Mouse (Mus musculus): ENCODE measurements around the gene Osbpl3. TPM values are rescaled to one million over a fixed set of nuclear protein-coding genes. Genes with fewer than 3 reads are reported as not detected.
A peak's percentile ranks its signal among the peaks of the same experiment; 100 is the strongest.

Osbpl3 gene
- polyA plus RNA-seq, 1 experiment from 2014 or later = 6.2 TPM

- Histone ChIP-seq H3K27me3 (replicated peaks) (no peaks in the 10 kb centered on the region), H3K36me3 (no peaks in the 10 kb centered on the region; the same call in 1 of the 2 replicates), H3K9me3 (replicated peaks) (no peaks in the 10 kb centered on the region), H3K27ac (replicated peaks) (no peak overlapping the region), H3K4me2 (no peak overlapping the region), H3K9ac (replicated peaks) (no peak overlapping the region), H3K4me3 (replicated peaks) (no peak overlapping the region), H3K4me1 (0 out of 2 replicates have a peak, but pooled peaks cover 3% of the 10 kb centered on the region)
- WGBS = 70% methylated on average over 7 of the region's 7 CpGs
- ATAC-seq (ENCODE audit: low FRiP score) = no peak
These were observed 137.3 kb downstream of the Osbpl3 start for GRCm38 (mm10) chr6:50318590-50319172.

GRCm38 (mm10) chr6:50318150-50318549 is 137.9 kb downstream of the Osbpl3 start:
- H3K9ac ChIP-seq (replicated peaks) = no peak overlapping the region
- no peaks in the 10 kb centered on the region; the same call in 1 of the 2 replicates for H3K36me3 ChIP-seq
- H3K27me3 ChIP-seq (replicated peaks) = no peaks in the 10 kb centered on the region
- WGBS = 77% methylated on average over 2 of the region's 2 CpGs
- 0 out of 2 replicates have a peak, but pooled peaks cover 3% of the 10 kb centered on the region for H3K4me1 ChIP-seq
- ATAC-seq (ENCODE audit: low FRiP score) = no peak
- H3K4me2 ChIP-seq = no peak overlapping the region
- no peak overlapping the region for H3K27ac ChIP-seq (replicated peaks)
- no peaks in the 10 kb centered on the region for H3K9me3 ChIP-seq (replicated peaks)
- H3K4me3 ChIP-seq (replicated peaks) = no peak overlapping the region

- Histone ChIP-seq H3K27me3 (replicated peaks) (no peaks in the 10 kb centered on the region), H3K4me2 (no peak overlapping the region), H3K9ac (replicated peaks) (no peak overlapping the region), H3K4me1 (0 out of 2 replicates have a peak, but pooled peaks cover 3% of the 10 kb centered on the region), H3K36me3 (no peaks in the 10 kb centered on the region; the same call in 1 of the 2 replicates), H3K27ac (replicated peaks) (no peak overlapping the region), H3K4me3 (replicated peaks) (no peak overlapping the region), H3K9me3 (replicated peaks) (no peaks in the 10 kb centered on the region)
- ATAC-seq (ENCODE audit: low FRiP score) = no peak
- WGBS = 96% methylated on average over 7 of the region's 7 CpGs
These were observed 139.1 kb downstream of the Osbpl3 start for GRCm38 (mm10) chr6:50316795-50317505.

GRCm38 (mm10) chr6:50314406-50315071 is 141.5 kb downstream of the Osbpl3 start:
- ATAC-seq (ENCODE audit: low FRiP score) = no peak
- H3K4me1 ChIP-seq = 0 out of 2 replicates have a peak, but pooled peaks cover under 1% of the 10 kb centered on the region
- no peaks in the 10 kb centered on the region for H3K36me3 ChIP-seq
- no peak overlapping the region for H3K9ac ChIP-seq (replicated peaks)
- H3K4me2 ChIP-seq = no peak overlapping the region
- no peaks in the 10 kb centered on the region for H3K9me3 ChIP-seq (replicated peaks)
- no peak overlapping the region for H3K27ac ChIP-seq (replicated peaks)
- WGBS = 75% methylated on average over 12 of the region's 12 CpGs
- no peaks in the 10 kb centered on the region for H3K27me3 ChIP-seq (replicated peaks)
- no peak overlapping the region for H3K4me3 ChIP-seq (replicated peaks)

GRCm38 (mm10) chr6:50312647-50313046 is 143.4 kb downstream of the Osbpl3 start:
- H3K9me3 ChIP-seq (replicated peaks) = no peaks in the 10 kb centered on the region
- no peak overlapping the region for H3K4me3 ChIP-seq (replicated peaks)
- WGBS = 53% methylated on average over 4 of the region's 4 CpGs
- H3K4me1 ChIP-seq = no peaks in the 10 kb centered on the region
- no peak overlapping the region for H3K27ac ChIP-seq (replicated peaks)
- no peak overlapping the region for H3K4me2 ChIP-seq
- H3K36me3 ChIP-seq = no peaks in the 10 kb centered on the region
- H3K27me3 ChIP-seq (replicated peaks) = no peaks in the 10 kb centered on the region
- ATAC-seq (ENCODE audit: low FRiP score) = peak; percentile 70; the same call in 1 of the 2 replicates
- H3K9ac ChIP-seq (replicated peaks) = no peak overlapping the region

- H3K9me3 ChIP-seq (replicated peaks) = no peaks in the 10 kb centered on the region
- WGBS = 42% methylated on average over 6 of the region's 6 CpGs
- H3K4me2 ChIP-seq = no peak overlapping the region
- no peak for ATAC-seq (ENCODE audit: low FRiP score)
- no peak overlapping the region for H3K9ac ChIP-seq (replicated peaks)
- H3K27me3 ChIP-seq (replicated peaks) = no peaks in the 10 kb centered on the region
- H3K4me3 ChIP-seq (replicated peaks) = no peak overlapping the region
- no peaks in the 10 kb centered on the region for H3K4me1 ChIP-seq
- H3K27ac ChIP-seq (replicated peaks) = no peak overlapping the region
- no peaks in the 10 kb centered on the region for H3K36me3 ChIP-seq
These were observed 147.0 kb downstream of the Osbpl3 start for GRCm38 (mm10) chr6:50309019-50309418.

- Histone ChIP-seq H3K9ac (replicated peaks) (no peak overlapping the region), H3K9me3 (replicated peaks) (no peaks in the 10 kb centered on the region)
- no peak for ATAC-seq (ENCODE audit: low FRiP score)
These were observed 149.4 kb downstream of the Osbpl3 start for GRCm38 (mm10) chr6:50306625-50307024.

GRCm38 (mm10) chr6:50304949-50305491 is 151.0 kb downstream of the Osbpl3 start:
- no peak overlapping the region for H3K4me2 ChIP-seq
- no peaks in the 10 kb centered on the region for H3K36me3 ChIP-seq
- peak; percentile 31; the same call in 1 of the 2 replicates for ATAC-seq (ENCODE audit: low FRiP score)
- no peak overlapping the region for H3K9ac ChIP-seq (replicated peaks)
- no peaks in the 10 kb centered on the region for H3K9me3 ChIP-seq (replicated peaks)
- H3K4me3 ChIP-seq (replicated peaks) = no peak overlapping the region
- no peaks in the 10 kb centered on the region for H3K4me1 ChIP-seq
- 64% methylated on average over 4 of the region's 4 CpGs for WGBS
- H3K27ac ChIP-seq (replicated peaks) = no peak overlapping the region
- no peaks in the 10 kb centered on the region for H3K27me3 ChIP-seq (replicated peaks)

More at GRCm38 (mm10) chr6:50306625-50307024, 149.4 kb downstream of the Osbpl3 start:
- Histone ChIP-seq H3K27ac (replicated peaks) (no peak overlapping the region), H3K4me2 (no peak overlapping the region), H3K27me3 (replicated peaks) (no peaks in the 10 kb centered on the region), H3K4me1 (no peaks in the 10 kb centered on the region), H3K4me3 (replicated peaks) (no peak overlapping the region), H3K36me3 (no peaks in the 10 kb centered on the region)
- WGBS = 82% methylated on average over 4 of the region's 4 CpGs

- Histone ChIP-seq H3K36me3 (no peaks in the 10 kb centered on the region), H3K9me3 (replicated peaks) (no peaks in the 10 kb centered on the region), H3K9ac (replicated peaks) (no peak overlapping the region), H3K4me2 (no peak overlapping the region), H3K4me1 (no peaks in the 10 kb centered on the region), H3K27ac (replicated peaks) (no peak overlapping the region), H3K27me3 (replicated peaks) (no peaks in the 10 kb centered on the region), H3K4me3 (replicated peaks) (no peak overlapping the region)
- 67% methylated on average over 7 of the region's 7 CpGs for WGBS
- no peak for ATAC-seq (ENCODE audit: low FRiP score)
These were observed 154.9 kb downstream of the Osbpl3 start for GRCm38 (mm10) chr6:50301121-50301520.

- Histone ChIP-seq H3K4me1 (no peaks in the 10 kb centered on the region), H3K4me3 (replicated peaks) (no peak overlapping the region), H3K27me3 (replicated peaks) (no peaks in the 10 kb centered on the region), H3K4me2 (no peak overlapping the region), H3K27ac (replicated peaks) (no peak overlapping the region), H3K9me3 (replicated peaks) (no peaks in the 10 kb centered on the region), H3K9ac (replicated peaks) (no peak overlapping the region), H3K36me3 (no peaks in the 10 kb centered on the region)
- no peak for ATAC-seq (ENCODE audit: low FRiP score)
- WGBS = 40% methylated on average over 6 of the region's 6 CpGs
These were observed 155.4 kb downstream of the Osbpl3 start for GRCm38 (mm10) chr6:50300622-50301021.

GRCm38 (mm10) chr6:50299071-50299470 is 156.9 kb downstream of the Osbpl3 start:
- Histone ChIP-seq H3K4me1 (no peaks in the 10 kb centered on the region), H3K9me3 (replicated peaks) (no peaks in the 10 kb centered on the region), H3K27me3 (replicated peaks) (no peaks in the 10 kb centered on the region), H3K4me2 (no peak overlapping the region), H3K27ac (replicated peaks) (no peak overlapping the region), H3K36me3 (no peaks in the 10 kb centered on the region), H3K4me3 (replicated peaks) (no peak overlapping the region), H3K9ac (replicated peaks) (no peak overlapping the region)
- no peak for ATAC-seq (ENCODE audit: low FRiP score)
- 88% methylated on average over 7 of the region's 7 CpGs for WGBS

All from neural tube, embryonic 15.5 days (tissue).